Mouse (Mus musculus): ENCODE data around the gene Ppp2r5d.

Gene Ppp2r5d

GRCm38 (mm10) chr17:46704887-46705835 is at the start of gene Ppp2r5d:
Gene Ppp2r5d, minus strand, starts transcription at chr17:46705111.
- DNase-seq (ENCODE audit: low spot score in 2 of 2) = peak; percentile 95 to 96

- peak; percentile 92 to 96 for DNase-seq (ENCODE audit: low spot score in 2 of 2)
Observed at GRCm38 (mm10) chr17:46751794-46752556, 47.1 kb upstream of the Ppp2r5d start, which contains the start of gene Cnpy3. Gene Cnpy3, minus strand, starts transcription at chr17:46752214.

DNA sequence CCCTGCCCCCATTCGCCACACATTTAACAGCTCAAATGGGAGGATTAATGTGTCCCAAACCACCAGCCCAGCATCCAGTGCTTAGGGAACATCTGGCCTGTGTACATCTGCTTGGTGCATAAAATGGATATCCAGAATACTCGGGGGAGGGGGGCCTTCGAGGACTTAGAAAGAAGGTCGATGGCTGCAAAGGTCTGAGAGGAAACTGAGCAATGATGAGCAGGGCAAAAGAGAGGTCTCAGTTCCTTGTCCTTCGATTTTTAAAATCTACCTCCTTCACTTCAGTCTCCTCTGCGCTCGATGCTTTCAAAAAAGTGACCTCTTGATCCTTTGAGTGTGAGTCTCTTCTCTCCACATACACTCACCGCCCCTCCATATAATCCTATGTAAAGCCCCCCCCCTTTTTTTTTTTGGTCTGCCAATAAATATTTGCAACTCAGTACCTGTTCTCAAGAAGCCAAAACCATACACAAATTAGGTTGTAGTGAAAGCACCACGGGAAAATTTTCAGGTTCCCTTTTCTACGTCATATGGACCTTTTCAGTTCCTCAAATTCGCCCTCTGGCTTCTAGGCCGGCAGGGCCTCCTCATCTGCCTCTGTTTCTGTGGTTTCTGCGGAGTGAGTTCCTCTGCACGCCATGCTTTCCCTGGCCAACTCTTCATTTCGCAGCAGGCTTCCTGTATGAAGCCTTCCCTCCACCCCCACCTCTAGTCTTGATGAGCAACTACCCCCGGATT is 46.3 kb upstream of the Ppp2r5d start:
- DNase-seq (ENCODE audit: low spot score in 2 of 2) = no peak

- DNase-seq (ENCODE audit: low spot score in 2 of 2) = no peak
Observed at GRCm38 (mm10) chr17:46750580-46750979, 45.7 kb upstream of the Ppp2r5d start.

- no peak for DNase-seq (ENCODE audit: low spot score in 2 of 2)
Observed at GRCm38 (mm10) chr17:46749282-46749681, 44.4 kb upstream of the Ppp2r5d start.

GRCm38 (mm10) chr17:46747806-46748205 is 42.9 kb upstream of the Ppp2r5d start:
- DNase-seq (ENCODE audit: low spot score in 2 of 2) = no peak

DNA sequence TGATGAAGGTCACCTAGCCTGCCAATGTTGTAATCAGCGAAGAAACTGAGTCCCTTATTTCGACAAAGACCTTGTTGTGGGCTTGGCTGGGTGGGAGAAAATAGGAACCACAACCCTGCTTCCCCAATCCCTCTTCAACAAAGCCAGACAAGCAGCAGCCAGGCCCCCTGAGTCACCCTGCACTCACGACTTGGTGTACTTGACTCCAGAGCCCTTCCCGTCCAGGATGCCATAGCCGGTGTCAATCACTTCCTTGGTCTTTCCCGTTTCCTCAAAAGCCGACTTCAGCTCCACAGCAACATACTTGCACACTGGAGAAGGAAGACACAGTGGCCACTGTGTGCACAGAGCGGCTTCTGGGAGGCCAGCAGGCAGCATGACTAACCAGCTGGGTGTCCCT is 42.3 kb upstream of the Ppp2r5d start:
- DNase-seq (ENCODE audit: low spot score in 2 of 2) = no peak

DNA sequence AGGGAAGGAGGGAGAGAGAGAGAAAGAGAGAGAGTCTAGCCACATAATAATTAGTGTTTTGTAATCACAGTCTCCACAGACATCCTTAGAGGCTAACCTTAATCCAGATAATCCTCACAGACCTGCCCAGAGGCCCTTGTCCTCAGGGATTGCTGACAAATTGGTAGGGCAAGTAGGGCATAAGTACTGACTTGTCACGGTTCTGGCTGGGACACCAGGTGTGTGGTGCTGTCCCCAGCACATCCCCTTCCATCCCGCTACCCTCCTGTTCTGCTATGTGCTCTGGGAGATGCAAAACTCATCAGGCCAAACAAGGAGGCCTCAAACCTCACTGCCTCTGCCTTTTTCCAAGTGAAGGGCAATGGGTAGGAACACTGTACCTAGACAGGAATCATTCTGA is 40.6 kb upstream of the Ppp2r5d start:
- DNase-seq (ENCODE audit: low spot score in 2 of 2) = no peak

GRCm38 (mm10) chr17:46742986-46743385 is 38.1 kb upstream of the Ppp2r5d start:
- DNase-seq (ENCODE audit: low spot score in 2 of 2) = no peak

GRCm38 (mm10) chr17:46741305-46741704 is 36.4 kb upstream of the Ppp2r5d start:
- DNase-seq (ENCODE audit: low spot score in 2 of 2) = no peak

DNA sequence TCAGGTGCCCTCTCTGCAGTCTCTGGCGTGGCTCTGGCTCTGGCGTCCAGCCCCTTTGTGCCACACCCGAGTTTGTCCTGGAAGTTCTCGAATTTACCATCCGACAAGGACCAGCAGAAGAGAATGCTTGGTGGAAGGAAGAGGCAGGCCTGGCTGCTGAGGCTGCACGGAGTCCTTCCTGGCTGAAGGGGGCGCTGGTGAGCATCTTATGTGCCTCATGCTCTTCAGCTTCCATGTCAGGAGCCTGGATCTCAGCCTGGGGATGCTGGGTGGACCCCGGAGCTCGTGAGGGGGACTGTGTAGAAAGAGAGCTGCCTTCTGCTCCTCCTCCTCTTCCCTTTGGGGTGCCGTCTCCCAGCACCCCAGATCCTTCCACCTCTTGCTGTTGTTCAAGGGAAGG is 31.2 kb upstream of the Ppp2r5d start:
- no peak for DNase-seq (ENCODE audit: low spot score in 2 of 2)

DNA sequence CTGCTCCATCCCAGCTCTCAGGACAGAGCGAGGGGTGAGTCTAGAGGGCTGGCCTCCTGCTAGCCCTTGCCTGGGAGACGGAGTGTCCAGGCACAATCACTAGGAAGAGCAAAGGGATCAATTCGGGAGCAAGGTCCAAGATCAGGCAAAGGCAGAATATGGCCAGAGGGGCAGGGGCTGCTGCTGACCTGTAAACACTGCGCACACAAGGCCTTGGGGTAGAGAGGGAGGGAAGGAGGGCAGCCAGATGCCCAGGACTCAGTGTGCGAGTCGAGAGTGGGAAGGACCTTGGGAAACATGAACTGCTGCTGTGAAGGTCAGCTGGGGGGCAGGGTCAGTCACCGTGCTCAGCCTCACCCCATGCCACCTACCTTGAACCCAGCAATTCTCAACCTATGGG is 30.4 kb upstream of the Ppp2r5d start:
- DNase-seq (ENCODE audit: low spot score in 2 of 2) = no peak

DNA sequence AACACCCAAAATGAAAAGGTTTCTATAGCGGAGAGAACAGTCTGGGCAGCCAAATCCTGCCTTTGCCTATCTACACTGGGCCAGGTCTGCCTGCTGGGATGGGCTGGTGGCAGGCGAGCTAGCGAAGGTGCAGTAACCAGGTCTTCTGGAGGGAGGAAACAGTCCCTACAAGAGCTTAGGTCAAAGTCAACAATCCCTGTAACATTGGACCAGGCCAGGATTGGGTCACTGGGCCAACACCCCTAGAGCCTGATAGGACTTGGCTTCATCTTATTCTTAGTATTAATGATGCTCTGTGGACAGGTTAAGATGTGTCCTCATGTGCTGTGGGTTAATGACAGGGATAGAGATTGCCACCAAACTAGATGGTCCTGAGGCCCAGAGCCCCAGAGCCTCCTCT is 29.1 kb upstream of the Ppp2r5d start:
- DNase-seq (ENCODE audit: low spot score in 2 of 2) = no peak

DNA sequence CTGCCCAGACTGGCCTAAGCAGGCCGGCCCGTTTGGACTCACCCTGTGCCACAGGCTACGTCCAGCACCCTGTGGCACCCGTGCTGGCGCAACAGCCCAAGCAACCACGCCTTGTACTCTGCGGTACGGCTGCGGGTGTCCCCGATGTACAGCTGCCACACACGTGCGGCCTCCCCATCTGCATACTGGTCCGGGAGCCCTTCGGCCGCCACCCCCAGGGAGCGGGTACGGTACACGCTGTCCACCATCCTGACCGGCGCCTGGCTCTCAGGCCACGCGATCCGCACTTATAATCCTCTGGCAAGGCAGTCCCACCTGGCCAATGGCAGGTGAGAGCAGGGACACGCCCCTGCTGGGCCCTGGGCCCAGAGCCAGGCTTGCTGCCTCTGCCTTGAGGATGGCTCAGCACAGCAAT is 24.0 kb upstream of the Ppp2r5d start, which contains the start of gene Gnmt:
Gene Gnmt (minus strand): TSS at position 265 of the 415 bp plus-strand sequence.
- peak in 1 of 2 experiments; percentile 43 for DNase-seq (ENCODE audit: low spot score in 2 of 2)

DNA sequence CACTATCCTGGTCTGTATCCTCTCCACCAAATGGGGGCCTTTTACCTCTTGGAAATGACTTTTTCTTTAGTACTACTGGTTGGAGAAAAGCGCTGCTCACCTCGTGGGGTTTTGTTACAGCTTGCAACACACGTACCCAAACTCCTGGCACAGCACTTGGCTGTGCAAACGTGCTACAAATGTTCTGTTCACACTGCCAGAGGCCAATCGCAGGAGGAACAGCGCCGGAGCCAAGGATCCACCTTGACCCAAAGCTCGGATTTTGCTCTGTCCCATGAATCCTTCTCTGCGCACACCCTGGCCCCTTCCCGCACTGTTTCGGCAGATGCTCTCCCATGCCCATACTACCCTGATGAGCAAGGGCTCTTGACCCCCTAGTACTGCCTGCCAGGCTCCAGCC is 23.6 kb upstream of the Ppp2r5d start:
- DNase-seq (ENCODE audit: low spot score in 2 of 2) = no peak

DNA sequence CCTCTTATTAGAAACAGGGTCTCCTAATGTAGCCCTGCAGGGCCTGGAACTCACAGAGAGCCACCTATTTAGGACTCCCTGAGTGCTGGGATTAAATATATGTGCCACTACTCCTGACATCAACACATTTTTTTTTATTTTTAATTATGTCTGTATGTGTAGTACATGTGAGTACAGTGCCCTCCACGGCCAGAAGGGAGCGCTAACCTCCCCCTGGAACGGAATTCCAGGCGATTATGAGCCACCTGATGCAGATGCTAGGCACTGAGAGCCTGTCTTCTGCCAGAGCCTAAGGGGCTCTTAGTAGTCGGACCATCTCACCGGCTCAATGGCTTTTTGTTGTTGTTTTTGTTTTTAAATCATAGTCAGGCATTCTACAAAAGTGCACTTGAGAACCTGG is 23.1 kb upstream of the Ppp2r5d start:
- DNase-seq (ENCODE audit: low spot score in 2 of 2) = no peak

GRCm38 (mm10) chr17:46727271-46727670 is 22.4 kb upstream of the Ppp2r5d start:
- DNase-seq (ENCODE audit: low spot score in 2 of 2) = no peak

DNA sequence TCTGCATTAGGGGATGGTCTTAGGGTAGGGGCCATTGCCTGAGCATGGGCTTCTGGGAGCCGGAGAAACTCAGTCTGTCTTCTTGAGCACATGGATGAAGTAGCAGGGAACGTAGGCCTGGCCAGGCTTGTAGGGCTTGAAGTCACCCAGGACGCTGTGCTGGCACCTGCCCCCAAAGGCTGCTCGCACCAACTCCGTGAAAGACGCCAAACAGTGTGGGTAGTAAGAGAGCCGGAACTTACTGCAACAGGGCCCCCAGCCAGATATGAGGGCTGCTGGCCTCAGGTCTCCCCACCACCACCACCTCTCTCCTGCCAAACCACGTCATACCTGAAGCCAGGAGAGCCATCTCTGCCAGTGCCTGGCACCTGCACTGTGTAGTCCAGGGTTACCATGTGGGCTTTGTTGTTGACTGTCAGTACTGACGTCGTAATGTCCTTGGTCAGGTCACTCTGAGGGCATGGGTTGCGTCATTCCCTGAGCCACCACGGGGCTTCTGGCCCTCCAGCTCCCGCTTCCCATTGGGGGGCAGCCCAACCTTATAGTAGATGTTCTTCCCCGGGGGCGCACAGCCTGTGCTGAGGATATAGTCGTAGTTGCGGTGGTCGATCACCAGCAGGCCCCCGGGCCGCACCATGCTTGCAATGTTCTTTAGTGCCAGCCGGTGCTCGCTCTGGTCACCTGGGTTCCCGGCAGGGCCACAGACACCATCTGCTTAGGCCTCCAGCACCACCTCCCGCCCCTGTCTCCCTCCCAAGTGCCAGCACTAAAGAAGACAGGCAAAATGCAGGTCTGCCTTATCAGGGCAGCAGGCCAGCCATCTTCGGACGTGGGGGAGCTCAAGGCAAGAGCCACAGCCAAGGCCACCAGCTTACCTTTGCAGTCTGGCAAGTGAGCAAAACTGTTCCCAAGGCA is 21.1 kb upstream of the Ppp2r5d start:
- DNase-seq (ENCODE audit: low spot score in 2 of 2) = no peak

DNA sequence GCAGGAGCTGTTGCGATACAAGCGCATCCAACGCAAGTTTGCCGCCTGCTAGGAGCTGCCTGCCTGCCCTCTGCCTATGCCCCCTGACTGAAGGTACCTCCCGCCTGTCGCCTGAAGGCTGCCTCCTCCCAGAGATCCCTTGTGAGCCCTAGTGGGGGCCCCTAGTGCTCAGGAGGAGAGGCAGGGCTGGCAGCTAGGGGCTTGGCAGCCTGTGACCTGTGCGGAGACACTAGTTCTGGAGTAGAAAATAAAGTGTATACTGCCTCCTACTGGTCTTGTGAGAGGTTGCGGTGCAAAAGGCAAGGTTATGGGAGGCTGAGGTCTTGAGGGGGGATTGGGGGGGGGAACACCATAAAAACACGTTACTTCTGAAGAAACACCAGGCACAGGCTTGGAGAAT is 20.4 kb upstream of the Ppp2r5d start:
- no peak for DNase-seq (ENCODE audit: low spot score in 2 of 2)

GRCm38 (mm10) chr17:46724477-46725084 is 19.7 kb upstream of the Ppp2r5d start:
- DNase-seq (ENCODE audit: low spot score in 2 of 2) = no peak

All from urinary bladder, adult 18-20 months (tissue).